Mouse (Mus musculus) mouse embryonic stem cell (cell line): ENCODE data around the gene Cyth2.

Experiments
- in situ Hi-C, 2 experiments: fragments of 300-500 bp; cut with MboI; formaldehyde crosslinking; loops; 1 replicate in 1 of 2; 3 replicates in 1 of 2; pipeline ENCODE4 v1.14.3; 2019 to 2020; ENCODE audit warnings: low sequenced_read_pairs in 2 of 2, low pct_unique_long_range_greater_than_20kb in 1 of 2, mixed read lengths in 1 of 2; ENCODE audit not compliant: unreplicated experiment in 1 of 2

The Cyth2 gene

GRCm38 (mm10) chr7:45791756-45792490 is 22.5 kb downstream of the Cyth2 start:
- in situ Hi-C loops: no loop called here

DNA sequence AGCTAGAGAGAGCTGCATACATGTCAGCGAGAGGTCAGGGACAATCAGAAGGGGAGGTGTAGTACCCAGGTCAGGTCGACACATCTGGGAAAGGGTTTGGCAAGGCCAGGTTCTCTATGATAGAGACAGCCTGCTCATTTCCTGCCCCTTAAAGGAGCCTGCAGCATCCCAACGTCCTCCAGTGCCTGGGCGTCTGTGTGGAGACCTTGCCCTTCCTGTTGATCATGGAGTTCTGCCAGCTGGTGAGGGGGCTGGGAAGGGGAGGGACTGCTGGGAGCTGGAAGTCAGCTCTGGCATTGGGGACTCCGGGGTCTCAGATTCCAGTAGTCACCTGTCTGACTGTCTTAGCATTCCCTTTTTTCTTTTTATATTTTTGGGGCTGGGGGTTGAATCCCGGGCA is 23.7 kb downstream of the Cyth2 start:
- in situ Hi-C loops: no loop called here

DNA sequence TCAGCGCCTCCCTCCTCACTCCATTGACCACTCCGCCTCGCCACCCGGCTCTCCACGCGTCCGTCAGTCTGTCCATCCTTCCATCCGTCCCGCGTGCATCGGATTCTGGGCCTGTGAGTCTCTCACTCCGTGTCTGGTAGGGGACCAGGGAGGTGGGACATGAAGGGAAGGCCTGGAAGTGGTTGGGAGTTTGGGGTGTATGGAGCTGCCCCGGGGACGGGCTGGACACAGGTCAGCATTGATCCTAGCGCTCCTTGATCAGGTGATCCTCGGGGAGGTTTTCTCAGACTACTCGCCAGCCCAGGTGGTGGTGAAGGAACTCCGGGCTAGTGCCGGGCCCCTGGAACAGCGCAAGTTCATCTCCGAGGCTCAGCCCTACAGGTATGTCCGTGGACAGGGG is 26.7 kb downstream of the Cyth2 start:
- in situ Hi-C loops: no loop called here

DNA sequence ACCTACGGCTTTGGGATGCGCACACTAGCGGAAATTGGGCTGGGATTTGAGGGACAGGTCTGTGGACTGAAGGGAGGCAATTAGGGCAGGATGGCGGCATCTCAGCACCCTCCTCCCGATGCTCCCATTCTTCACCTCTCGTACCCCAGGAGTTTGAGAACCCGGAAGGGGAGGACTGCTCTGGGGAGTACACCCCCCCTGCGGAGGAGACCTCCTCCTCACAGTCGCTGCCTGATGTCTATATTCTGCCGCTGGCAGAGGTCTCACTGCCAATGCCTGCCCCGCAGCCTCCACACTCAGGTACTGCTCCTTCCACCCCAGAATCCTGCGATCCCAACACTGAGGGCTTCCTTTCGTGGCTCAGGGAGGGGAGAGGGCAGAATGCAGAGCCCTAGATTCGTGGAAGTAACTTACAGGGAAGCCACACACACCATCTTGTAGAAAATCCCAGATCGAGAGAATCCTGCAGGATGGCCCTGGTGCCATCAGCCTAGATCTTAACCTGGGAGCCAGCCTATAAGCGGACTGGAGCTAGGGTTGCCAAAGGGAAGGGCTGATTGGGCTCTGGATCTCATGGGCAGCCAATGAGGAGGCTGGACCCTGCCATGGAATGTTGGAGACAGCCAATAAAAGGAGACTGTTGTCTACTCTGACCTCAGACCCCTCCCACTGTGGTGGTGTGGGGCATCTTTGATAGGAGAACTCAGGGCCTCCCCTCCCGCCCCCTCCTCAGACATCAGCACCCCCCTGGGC is 27.5 kb downstream of the Cyth2 start:
- in situ Hi-C loops: no loop called here

DNA sequence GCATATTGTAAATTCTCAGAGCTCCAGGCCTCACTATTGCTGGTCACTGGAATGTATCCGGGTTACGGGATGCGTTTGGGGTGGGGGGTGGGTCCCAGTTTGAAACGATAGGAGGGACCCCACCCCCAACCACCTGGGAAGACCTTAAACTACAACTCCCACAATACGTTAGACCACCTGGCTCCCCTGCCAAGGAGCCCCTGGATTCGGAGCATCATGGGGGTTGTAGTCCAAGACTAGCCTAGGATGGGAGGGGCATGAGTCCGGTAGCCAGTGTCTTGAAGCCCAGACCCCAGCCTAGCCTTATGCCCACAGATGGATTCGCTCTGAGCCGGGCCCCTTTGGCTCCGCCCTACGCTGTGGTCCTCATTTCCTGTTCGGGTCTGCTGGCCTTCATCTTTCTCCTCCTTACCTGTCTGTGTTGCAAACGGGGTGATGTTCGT is 28.2 kb downstream of the Cyth2 start:
- in situ Hi-C loops: no loop called here

- in situ Hi-C loops: no loop called here
Observed at GRCm38 (mm10) chr7:45785388-45786135, 28.8 kb downstream of the Cyth2 start.

- in situ Hi-C loops: no loop called here
Observed at GRCm38 (mm10) chr7:45784524-45785372, 29.6 kb downstream of the Cyth2 start, which contains the start of gene Sult2b1. Sult2b1 (minus strand) TSS chr7:45784669.

- in situ Hi-C loops: no loop called here
Observed at GRCm38 (mm10) chr7:45783511-45784091, 30.8 kb downstream of the Cyth2 start, which contains the start of gene Lmtk3. Lmtk3 (plus strand) TSS chr7:45783738.

DNA sequence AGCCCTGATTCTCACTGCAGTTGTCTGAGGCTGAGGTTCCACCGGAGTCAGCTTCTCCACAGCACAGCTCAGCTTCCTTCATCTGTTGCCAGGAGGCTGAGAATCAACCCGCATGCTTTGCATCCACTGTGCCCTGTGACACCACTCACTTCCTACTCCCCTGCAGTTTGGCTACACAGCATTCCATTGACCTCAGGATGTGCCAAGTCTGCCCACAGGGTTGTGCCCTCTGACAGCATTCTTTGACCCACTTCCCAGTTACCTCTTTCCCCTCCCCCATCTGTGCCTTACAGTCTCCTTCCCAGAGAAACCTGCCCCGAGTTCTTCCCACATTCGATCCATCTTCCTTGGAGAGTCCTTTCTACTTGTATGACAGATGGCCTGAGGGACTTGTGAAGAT is 32.1 kb downstream of the Cyth2 start:
- in situ Hi-C loops: no loop called here

GRCm38 (mm10) chr7:45779081-45779641 is 35.2 kb downstream of the Cyth2 start:
- in situ Hi-C loops: no loop called here

DNA sequence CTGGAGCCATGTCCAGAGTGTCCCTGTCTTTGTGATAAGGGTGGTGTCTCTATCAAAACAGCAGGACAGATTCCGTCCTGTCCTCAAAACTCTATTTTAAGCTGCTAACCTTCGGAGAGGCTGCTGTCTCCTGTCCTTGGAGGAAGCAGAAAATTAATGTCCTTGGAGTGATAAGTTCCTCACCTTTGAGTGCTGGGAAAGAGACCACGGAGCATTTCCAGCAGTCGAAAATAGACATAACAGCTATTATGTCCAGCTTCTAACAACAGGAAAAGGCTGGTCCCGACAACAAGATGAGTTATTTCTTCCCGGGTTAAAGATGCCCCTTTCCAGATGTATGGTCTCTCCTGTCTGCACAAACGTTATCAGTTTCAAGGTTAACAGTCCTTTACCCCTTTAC is 39.1 kb downstream of the Cyth2 start:
- in situ Hi-C loops: no loop called here

DNA sequence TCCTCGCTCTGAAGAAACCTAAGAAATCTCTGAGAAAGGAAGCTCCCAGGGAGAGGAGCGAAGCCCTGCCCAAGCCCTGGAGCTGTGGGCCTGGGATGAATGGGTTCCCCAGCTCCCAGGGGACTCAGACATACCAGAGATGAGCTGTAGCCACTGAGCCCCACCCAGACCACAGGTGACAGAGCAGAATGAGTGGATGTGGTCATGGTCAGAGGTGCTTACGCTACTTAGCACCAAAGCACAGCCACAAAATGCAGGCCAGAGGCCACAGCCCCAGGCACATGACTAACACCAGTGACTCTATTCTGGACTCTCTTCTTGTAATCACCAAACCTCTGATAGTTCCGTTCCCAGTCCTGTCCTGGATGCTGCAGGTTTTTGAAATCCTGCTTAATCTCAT is 43.3 kb downstream of the Cyth2 start:
- in situ Hi-C loops: no loop called here

DNA sequence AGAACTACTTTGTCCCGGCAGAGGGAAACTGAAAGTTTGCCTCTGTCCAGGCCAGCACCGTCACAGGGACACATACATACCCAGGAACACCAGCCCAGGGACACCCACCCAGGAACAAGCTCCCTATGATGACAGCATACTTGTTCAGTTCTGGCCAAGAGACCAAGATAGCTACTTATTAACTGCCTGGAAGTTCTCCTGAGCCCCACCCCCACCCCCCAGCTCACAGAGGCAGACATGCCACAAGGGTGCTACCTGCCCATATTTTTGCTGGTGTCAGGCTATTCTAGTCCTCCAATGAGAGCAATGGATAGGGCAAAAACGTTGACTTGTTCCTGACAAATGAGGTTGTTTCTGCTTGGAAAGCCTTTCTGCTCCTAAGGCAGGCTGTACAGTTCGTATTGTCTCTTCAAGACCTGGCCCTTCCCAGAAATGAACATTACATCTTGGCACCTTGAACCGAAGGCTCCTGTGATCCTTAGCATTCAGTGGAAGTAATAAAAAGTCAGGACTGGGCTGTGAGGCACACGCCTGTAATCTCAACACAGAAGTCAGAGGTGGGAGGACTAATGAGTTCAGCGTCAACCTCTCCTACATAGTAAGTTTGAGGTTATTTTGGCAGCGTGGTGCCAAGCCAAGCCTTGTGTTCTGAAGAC is 43.8 kb downstream of the Cyth2 start:
- in situ Hi-C loops: no loop called here

DNA sequence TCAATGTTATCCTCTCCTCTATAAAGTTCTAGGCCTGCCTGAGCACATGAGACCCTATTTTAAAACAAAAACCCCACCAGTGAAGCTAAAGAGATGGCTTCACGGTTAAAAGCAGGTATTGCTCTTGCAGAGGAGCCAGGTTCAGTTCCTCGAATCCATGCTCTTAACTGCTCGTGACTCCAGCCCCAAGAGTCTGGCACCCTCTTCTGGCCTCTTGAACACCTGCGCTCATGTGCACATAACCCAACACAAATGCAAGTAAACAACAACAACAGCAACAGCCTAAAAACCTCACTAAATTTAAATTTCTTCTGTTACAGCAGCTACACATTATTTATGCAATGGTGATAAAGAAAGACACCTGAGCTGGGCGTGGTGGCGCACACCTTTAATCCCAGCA is 46.9 kb downstream of the Cyth2 start:
- in situ Hi-C loops: no loop called here

DNA sequence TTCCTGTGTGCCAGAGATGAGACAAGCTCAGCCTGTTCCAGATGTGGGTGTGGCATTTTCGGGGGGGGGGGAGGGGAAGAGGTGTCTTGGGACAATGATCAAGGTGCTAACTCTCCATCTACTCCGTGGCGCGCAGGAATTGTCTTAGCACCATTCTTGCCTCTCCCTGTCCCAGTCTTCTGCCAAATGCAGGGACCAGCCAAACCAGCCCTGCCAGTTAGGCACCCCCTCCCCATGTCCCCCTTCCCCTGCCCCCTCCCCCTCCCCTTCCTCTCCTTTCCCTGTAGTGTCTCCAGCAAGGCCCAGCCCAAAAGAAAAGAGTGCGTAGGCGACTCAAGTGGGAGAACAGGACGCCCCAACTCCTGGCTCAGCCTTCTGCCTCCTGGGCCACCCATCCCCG is 47.6 kb downstream of the Cyth2 start:
- in situ Hi-C loops: no loop called here

DNA sequence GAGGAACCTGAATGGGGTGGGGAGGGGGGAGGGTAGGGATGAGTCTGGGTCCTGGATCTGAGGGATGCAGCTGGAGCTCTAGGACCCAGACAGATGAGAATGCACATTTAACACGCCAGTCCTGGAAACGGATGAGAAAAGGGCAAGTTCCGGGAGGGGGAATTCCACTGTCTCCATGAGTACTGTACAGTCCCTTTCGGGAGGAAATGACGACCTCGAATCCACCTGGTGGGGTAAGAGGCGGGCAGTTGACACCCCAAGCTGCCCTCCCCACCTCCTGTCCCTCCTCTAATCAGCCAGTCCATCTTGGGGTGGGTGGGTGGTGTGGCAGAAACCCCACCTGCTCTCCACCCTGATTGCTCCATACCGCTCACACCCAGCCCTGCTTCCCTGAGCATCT is 48.4 kb downstream of the Cyth2 start:
- in situ Hi-C loops: no loop called here

DNA sequence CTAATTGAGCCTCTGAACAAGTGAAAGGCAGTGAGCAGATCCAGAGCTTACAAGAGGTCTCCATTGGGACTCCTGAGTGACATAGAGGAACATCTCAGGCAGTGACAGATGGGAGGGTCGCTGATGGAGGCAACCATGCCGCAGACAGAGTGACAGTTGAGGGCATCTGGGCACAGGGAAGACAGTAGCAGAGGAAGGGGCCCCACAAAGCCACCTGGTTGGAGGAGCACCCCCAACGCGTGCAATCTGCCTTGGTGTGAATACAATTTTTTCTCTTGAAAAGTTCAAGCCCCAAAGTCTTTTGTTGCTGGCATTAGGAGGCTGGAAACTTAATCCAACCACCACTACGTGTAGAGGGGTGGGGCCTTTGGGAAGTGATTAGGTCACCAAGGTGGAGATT is 54.2 kb downstream of the Cyth2 start:
- in situ Hi-C loops: no loop called here
